Mouse (Mus musculus): ENCODE measurements around the gene Fkbp4. TPM values are rescaled to one million over a fixed set of nuclear protein-coding genes. Genes with fewer than 3 reads are reported as not detected.
A peak's percentile ranks its signal among the peaks of the same experiment; 100 is the strongest.

Gene Fkbp4
- polyA plus RNA-seq, 1 experiment from 2014 or later, result 556 TPM

DNA sequence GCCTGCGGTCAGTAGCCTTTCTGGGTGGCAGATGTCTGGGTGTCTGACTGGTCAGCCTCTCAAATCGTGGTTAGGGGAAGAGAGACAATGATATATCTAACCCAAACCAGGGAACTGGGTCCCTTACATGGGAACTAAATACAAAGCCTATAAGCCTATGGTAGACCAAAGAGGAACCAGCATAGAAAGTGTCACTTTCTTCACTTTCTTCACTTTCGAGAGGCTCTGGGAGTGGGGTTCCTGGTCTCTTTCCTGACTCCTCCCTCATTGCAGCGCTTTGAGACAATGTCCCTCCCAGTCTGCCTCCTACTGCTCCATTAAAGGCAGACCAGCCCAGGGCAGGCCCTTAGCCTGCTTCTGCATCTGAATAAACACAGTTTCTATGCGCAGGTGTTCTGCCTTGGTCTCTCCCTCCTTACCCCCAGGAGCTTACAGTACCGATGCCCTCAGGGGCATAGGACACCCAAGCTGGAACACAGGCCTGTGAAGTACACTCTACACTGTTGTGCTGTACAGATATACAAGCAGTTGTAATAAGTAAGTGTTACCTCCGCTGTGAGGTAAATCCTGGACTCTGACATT, 29.8 kb downstream of the Fkbp4 start:
- Histone ChIP-seq H3K36me3 (ENCODE audit: insufficient read depth, low read length) (peaks cover 56% of the 10 kb centered on the region), H3K4me3 (ENCODE audit: low read length) (no peak overlapping the region), H3K27ac (ENCODE audit: low read length) (no peak overlapping the region), H3K4me1 (ENCODE audit: insufficient read depth, low read length) (no peaks in the 10 kb centered on the region), H3K9me3 (ENCODE audit: low read length) (no peaks in the 10 kb centered on the region), H3K27me3 (ENCODE audit: insufficient read depth, low read length) (no peaks in the 10 kb centered on the region), H3K9ac (replicated peaks; ENCODE audit: low read length) (no peak overlapping the region), H3K4me2 (replicated peaks; ENCODE audit: low read depth, low read length) (no peak overlapping the region)
- no peak for ATAC-seq (ENCODE audit: low FRiP score, low TSS enrichment)
- 84% methylated on average over 7 of the region's 7 CpGs for WGBS

DNA sequence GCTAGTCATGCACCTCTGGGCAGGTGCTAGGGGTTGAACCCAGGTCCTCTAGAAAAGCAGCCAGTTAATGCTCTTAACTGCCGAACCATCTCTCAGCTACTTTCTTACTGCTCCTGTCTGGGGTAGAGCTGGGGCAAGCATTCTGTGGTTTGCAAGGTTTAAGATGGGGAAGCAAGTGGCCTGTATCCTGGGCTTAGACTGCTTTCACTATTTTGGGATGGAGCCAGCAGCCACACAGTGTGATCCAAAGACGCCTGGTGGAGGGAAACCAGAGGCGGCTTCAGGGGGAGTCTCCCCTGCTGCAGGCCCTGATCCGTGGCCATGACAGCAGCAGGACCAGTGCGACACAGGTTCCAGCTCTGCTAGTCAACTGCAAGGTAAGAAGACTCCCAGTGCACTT, 33.8 kb downstream of the Fkbp4 start:
- H3K27ac ChIP-seq (ENCODE audit: low read length), result no peak overlapping the region
- 49% methylated on average over 5 of the region's 5 CpGs for WGBS
- H3K4me2 ChIP-seq (replicated peaks; ENCODE audit: low read depth, low read length), result no peak overlapping the region
- no peak for ATAC-seq (ENCODE audit: low FRiP score, low TSS enrichment)
- peaks cover 16% of the 10 kb centered on the region for H3K4me1 ChIP-seq (ENCODE audit: insufficient read depth, low read length)
- H3K36me3 ChIP-seq (ENCODE audit: insufficient read depth, low read length), result peaks cover 33% of the 10 kb centered on the region
- no peak overlapping the region for H3K4me3 ChIP-seq (ENCODE audit: low read length)
- no peak overlapping the region for H3K9ac ChIP-seq (replicated peaks; ENCODE audit: low read length)
- H3K27me3 ChIP-seq (ENCODE audit: insufficient read depth, low read length), result no peaks in the 10 kb centered on the region
- H3K9me3 ChIP-seq (ENCODE audit: low read length), result no peaks in the 10 kb centered on the region

DNA sequence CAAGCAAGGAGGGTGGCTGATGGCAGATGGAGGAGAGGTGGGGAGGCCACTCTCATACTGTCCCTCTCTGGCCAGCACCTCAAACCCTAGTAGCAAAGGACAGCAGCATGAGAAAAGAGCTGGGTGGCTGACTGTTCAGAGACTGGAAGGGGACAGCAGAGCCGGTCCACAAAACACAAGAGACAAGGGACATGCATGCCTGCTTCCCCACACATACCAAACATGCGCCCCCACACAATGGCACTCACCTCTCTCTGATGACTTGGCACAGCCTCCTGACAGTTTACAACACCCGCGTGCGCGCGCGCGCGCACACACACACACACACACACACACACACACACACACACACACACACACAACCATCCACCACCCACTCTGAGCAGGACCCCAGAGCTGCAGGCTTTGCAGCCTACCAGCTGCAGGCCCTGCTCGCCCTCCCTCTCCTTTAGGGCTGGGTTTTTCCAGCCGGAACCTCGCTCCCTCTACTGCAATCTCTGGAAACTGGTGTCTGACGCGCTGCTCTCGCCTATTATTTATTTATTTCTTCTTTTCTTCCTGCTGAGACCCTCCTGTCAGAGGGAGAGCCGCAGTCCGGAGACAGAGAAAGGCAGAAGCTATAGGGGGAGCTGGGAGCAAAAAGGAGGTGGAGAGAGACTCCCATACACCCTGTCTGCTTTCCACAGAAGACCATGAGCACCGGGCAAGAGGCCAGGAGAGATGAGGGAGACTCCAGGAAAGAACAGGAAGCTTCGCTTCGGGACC, 38.9 kb downstream of the Fkbp4 start:
- Histone ChIP-seq H3K27me3 (ENCODE audit: insufficient read depth, low read length) (no peaks in the 10 kb centered on the region), H3K9ac (replicated peaks; ENCODE audit: low read length) (peak overlapping the region; percentile 51), H3K27ac (ENCODE audit: low read length) (peak overlapping the region; percentile 76), H3K36me3 (ENCODE audit: insufficient read depth, low read length) (no peaks in the 10 kb centered on the region), H3K4me1 (ENCODE audit: insufficient read depth, low read length) (peaks cover 24% of the 10 kb centered on the region), H3K9me3 (ENCODE audit: low read length) (no peaks in the 10 kb centered on the region), H3K4me2 (replicated peaks; ENCODE audit: low read depth, low read length) (peak overlapping the region; percentile 54), H3K4me3 (ENCODE audit: low read length) (peak overlapping the region; percentile 32)
- WGBS, result 27% methylated on average over 21 of the region's 21 CpGs
- peak; percentile 90 for ATAC-seq (ENCODE audit: low FRiP score, low TSS enrichment)

DNA sequence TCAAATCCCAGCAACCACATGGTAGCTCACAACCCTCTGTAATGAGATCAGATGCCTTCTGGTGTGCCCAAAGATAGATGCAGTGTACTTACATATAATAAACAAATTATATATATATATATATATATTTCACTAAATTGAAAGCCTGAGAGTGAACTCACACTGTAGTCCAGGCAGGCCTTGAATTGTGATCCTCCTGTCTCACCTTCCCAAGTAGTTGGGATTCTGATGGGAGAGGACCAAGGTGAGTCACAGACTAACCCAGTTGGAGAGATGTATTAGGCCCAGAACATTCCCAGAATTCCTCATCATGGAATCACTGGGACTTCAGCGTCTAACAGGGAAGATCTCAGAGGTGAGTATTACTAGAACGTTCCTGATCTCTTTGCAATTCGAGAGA, 39.5 kb downstream of the Fkbp4 start, which contains the start of gene Nrip2:
Gene Nrip2, plus strand, starts transcription at position 301 of the 400 bp plus-strand sequence.
- Histone ChIP-seq H3K9ac (replicated peaks; ENCODE audit: low read length) (peak within 1 kb of the TSS; percentile 51), H3K27ac (ENCODE audit: low read length) (peak within 1 kb of the TSS; percentile 77)

DNA sequence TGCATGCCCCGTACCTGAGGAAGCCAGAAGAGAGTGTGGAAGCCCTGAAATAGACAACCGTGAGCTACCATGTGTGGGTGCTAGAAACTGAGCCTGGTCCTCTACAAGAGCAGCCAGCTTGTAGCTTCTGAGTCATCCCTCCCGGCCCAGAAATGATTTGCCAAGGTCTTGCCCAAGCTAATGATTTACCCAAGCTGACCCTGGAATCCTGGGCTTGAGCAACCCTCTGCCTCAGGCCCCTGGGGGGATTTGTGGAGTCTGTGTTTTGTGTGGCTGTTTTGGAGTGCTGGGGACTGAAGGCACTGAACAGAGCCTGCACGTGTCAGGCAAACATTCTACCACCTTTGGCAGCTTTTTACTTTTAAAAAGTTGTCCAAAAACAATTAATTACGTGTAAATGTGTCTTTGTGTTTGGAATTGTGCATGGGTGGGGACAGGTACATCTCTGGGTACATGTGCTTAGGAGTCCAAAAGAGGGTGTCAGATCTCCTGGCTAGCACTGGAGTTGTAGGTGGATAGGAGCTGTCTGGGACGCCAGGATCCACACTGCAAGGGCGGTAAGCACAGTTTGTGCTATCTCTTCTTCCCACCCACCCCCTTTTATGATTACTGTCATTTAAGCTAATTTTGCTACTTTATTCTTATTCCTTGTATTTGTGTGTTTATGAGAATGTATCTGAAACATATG, 40.8 kb downstream of the Fkbp4 start:
- H3K36me3 ChIP-seq (ENCODE audit: insufficient read depth, low read length), result no peaks in the 10 kb centered on the region
- H3K4me1 ChIP-seq (ENCODE audit: insufficient read depth, low read length), result peaks cover 24% of the 10 kb centered on the region
- WGBS, result 69% methylated on average over 7 of the region's 7 CpGs
- H3K4me2 ChIP-seq (replicated peaks; ENCODE audit: low read depth, low read length), result no peak overlapping the region
- no peaks in the 10 kb centered on the region for H3K27me3 ChIP-seq (ENCODE audit: insufficient read depth, low read length)
- H3K27ac ChIP-seq (ENCODE audit: low read length), result peak overlapping the region; percentile 77
- no peaks in the 10 kb centered on the region for H3K9me3 ChIP-seq (ENCODE audit: low read length)
- peak; percentile 55 for ATAC-seq (ENCODE audit: low FRiP score, low TSS enrichment)
- H3K9ac ChIP-seq (replicated peaks; ENCODE audit: low read length), result no peak overlapping the region
- H3K4me3 ChIP-seq (ENCODE audit: low read length), result no peak overlapping the region

More for the DNA sequence above, 39.5 kb downstream of the Fkbp4 start, which contains the start of gene Nrip2:
- peak within 1 kb of the TSS; percentile 32 for H3K4me3 ChIP-seq (ENCODE audit: low read length)
- H3K4me1 ChIP-seq (ENCODE audit: insufficient read depth, low read length), result peaks cover 24% of the 10 kb centered on the region
- H3K27me3 ChIP-seq (ENCODE audit: insufficient read depth, low read length), result no peaks in the 10 kb centered on the region
- no peak for ATAC-seq (ENCODE audit: low FRiP score, low TSS enrichment)
- H3K4me2 ChIP-seq (replicated peaks; ENCODE audit: low read depth, low read length), result peak within 1 kb of the TSS; percentile 54
- H3K36me3 ChIP-seq (ENCODE audit: insufficient read depth, low read length), result no peaks in the 10 kb centered on the region
- H3K9me3 ChIP-seq (ENCODE audit: low read length), result no peaks in the 10 kb centered on the region
- 59% methylated on average over 3 of the region's 3 CpGs for WGBS

DNA sequence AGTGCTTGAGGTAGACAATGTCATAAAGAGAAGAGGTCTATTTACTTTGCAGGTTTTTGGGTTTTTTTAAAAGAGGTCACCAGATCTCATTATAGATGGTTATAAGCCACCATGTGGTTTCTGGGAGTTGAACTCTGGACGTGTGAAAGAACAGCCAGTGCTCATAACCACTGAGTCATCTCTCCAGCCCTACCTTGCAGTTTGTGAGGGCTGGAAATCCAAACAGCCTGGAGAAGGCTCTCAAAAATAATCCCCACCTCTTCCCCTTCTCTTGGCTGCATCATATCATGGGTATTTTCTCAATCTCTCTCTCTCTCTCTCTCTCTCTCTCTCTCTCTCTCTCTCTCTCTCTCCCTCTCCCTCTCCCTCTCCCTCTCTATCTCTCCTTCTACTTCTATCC, 47.8 kb downstream of the Fkbp4 start:
- 46% methylated on average over 1 of the region's 1 CpGs for WGBS
- no peaks in the 10 kb centered on the region for H3K27me3 ChIP-seq (ENCODE audit: insufficient read depth, low read length)
- no peak overlapping the region for H3K9ac ChIP-seq (replicated peaks; ENCODE audit: low read length)
- no peak for ATAC-seq (ENCODE audit: low FRiP score, low TSS enrichment)
- H3K4me2 ChIP-seq (replicated peaks; ENCODE audit: low read depth, low read length), result no peak overlapping the region
- H3K36me3 ChIP-seq (ENCODE audit: insufficient read depth, low read length), result no peaks in the 10 kb centered on the region
- H3K4me1 ChIP-seq (ENCODE audit: insufficient read depth, low read length), result no peaks in the 10 kb centered on the region
- no peaks in the 10 kb centered on the region for H3K9me3 ChIP-seq (ENCODE audit: low read length)
- no peak overlapping the region for H3K27ac ChIP-seq (ENCODE audit: low read length)
- no peak overlapping the region for H3K4me3 ChIP-seq (ENCODE audit: low read length)

DNA sequence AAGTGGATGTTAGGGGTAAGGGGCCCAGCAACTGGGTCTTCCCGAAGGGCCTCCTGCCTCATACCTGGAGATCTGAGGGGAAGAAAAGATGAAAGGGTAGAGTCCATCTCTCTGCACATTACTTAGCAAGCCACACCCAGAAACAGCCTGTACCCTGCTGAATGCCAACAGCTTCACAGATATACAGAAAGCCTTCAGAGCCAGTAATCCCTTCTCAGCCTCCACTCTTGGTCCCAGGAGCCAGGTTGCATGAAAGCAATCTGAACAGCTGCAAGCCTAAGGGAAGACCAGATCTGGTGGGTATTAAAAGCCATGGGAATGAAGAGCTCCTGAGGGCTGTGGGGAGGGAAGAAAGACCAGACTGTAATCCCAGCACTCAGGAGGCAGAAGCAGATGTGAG, 49.3 kb downstream of the Fkbp4 start:
- H3K4me1 ChIP-seq (ENCODE audit: insufficient read depth, low read length), result no peaks in the 10 kb centered on the region
- H3K27me3 ChIP-seq (ENCODE audit: insufficient read depth, low read length), result no peaks in the 10 kb centered on the region
- WGBS, result 94% methylated on average over 1 of the region's 1 CpGs
- no peak overlapping the region for H3K27ac ChIP-seq (ENCODE audit: low read length)
- H3K36me3 ChIP-seq (ENCODE audit: insufficient read depth, low read length), result no peaks in the 10 kb centered on the region
- ATAC-seq (ENCODE audit: low FRiP score, low TSS enrichment), result no peak
- H3K4me3 ChIP-seq (ENCODE audit: low read length), result no peak overlapping the region
- no peak overlapping the region for H3K4me2 ChIP-seq (replicated peaks; ENCODE audit: low read depth, low read length)
- no peaks in the 10 kb centered on the region for H3K9me3 ChIP-seq (ENCODE audit: low read length)
- no peak overlapping the region for H3K9ac ChIP-seq (replicated peaks; ENCODE audit: low read length)

DNA sequence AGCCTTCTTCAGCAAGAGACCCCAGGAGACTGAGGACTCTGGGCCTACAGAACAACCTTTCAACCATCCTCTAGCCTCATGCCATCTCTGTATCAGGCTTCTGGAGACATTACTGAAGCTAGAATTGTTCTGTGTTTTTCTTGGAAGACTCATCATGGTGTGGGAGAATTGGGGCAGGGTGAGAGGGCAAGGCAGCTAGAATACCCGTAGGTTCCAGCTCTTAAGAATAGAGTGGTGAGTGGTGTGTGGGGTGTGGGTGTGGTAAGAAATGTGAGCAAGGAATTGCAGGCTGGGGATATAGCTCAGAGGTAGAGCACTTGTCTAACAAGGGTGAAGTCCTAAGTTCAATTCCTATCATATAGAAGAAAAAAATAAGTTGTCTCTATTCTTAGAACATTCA, 53.5 kb downstream of the Fkbp4 start:
- H3K27me3 ChIP-seq (ENCODE audit: insufficient read depth, low read length), result no peaks in the 10 kb centered on the region

DNA sequence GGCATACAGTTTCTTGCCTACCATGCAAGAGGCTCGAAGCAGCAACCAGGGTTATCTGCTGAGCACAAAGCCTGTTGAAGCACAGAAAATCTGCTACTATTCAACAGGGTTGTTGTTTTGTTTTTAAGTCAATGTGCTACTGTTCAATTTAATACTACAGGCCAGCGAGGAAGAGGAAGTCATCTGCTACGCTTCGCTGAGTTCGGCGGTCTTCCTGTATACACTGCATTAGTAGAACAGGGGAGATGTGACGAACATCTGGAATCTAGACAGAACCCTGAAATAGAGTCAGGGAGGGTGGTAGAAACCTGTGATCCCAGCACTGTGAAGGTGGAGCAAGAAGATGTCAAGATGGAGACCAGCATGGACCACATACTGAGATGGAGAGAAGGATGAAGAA, 54.7 kb downstream of the Fkbp4 start:
- ATAC-seq (ENCODE audit: low FRiP score, low TSS enrichment), result no peak
- Histone ChIP-seq H3K4me1 (ENCODE audit: insufficient read depth, low read length) (no peaks in the 10 kb centered on the region), H3K4me3 (ENCODE audit: low read length) (no peak overlapping the region), H3K4me2 (replicated peaks; ENCODE audit: low read depth, low read length) (no peak overlapping the region), H3K9me3 (ENCODE audit: low read length) (no peaks in the 10 kb centered on the region), H3K36me3 (ENCODE audit: insufficient read depth, low read length) (no peaks in the 10 kb centered on the region), H3K27me3 (ENCODE audit: insufficient read depth, low read length) (no peaks in the 10 kb centered on the region), H3K27ac (ENCODE audit: low read length) (no peak overlapping the region), H3K9ac (replicated peaks; ENCODE audit: low read length) (no peak overlapping the region)
- 56% methylated on average over 7 of the region's 7 CpGs for WGBS

More for the DNA sequence above, 53.5 kb downstream of the Fkbp4 start:
- Histone ChIP-seq H3K9ac (replicated peaks; ENCODE audit: low read length) (no peak overlapping the region), H3K4me3 (ENCODE audit: low read length) (no peak overlapping the region), H3K27ac (ENCODE audit: low read length) (no peak overlapping the region), H3K36me3 (ENCODE audit: insufficient read depth, low read length) (no peaks in the 10 kb centered on the region), H3K4me1 (ENCODE audit: insufficient read depth, low read length) (no peaks in the 10 kb centered on the region), H3K4me2 (replicated peaks; ENCODE audit: low read depth, low read length) (no peak overlapping the region), H3K9me3 (ENCODE audit: low read length) (no peaks in the 10 kb centered on the region)
- no peak for ATAC-seq (ENCODE audit: low FRiP score, low TSS enrichment)
- WGBS, result 53% methylated on average over 1 of the region's 1 CpGs

DNA sequence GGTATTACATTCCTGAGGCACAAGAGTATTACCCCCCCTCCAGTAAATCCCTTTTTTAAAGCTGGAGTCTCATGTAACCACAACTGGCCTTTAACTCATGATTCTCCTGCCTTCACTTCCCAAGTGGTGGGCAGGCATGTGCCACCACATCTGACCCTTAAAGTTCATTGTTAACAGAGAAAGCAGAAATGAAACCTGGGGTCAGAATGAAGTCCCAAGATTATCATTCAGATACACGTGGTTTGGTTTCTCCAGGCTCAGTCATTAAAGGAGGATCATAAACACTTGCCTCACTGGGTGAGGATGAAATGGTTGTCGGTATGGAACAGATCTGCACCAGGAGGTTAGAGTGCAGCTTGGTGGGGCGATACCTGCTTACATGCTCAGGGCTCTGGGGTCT, 57.2 kb downstream of the Fkbp4 start:
- 64% methylated on average over 3 of the region's 3 CpGs for WGBS
- Histone ChIP-seq H3K36me3 (ENCODE audit: insufficient read depth, low read length) (0 out of 2 replicates have a peak, but pooled peaks cover 6% of the 10 kb centered on the region), H3K4me3 (ENCODE audit: low read length) (no peak overlapping the region), H3K9ac (replicated peaks; ENCODE audit: low read length) (no peak overlapping the region), H3K27ac (ENCODE audit: low read length) (no peak overlapping the region), H3K4me2 (replicated peaks; ENCODE audit: low read depth, low read length) (no peak overlapping the region), H3K4me1 (ENCODE audit: insufficient read depth, low read length) (no peaks in the 10 kb centered on the region), H3K9me3 (ENCODE audit: low read length) (no peaks in the 10 kb centered on the region), H3K27me3 (ENCODE audit: insufficient read depth, low read length) (no peaks in the 10 kb centered on the region)
- no peak for ATAC-seq (ENCODE audit: low FRiP score, low TSS enrichment)
